Comparison of ENCODE assay signal across 12 mouse cellular contexts in the genomic region with DNA sequence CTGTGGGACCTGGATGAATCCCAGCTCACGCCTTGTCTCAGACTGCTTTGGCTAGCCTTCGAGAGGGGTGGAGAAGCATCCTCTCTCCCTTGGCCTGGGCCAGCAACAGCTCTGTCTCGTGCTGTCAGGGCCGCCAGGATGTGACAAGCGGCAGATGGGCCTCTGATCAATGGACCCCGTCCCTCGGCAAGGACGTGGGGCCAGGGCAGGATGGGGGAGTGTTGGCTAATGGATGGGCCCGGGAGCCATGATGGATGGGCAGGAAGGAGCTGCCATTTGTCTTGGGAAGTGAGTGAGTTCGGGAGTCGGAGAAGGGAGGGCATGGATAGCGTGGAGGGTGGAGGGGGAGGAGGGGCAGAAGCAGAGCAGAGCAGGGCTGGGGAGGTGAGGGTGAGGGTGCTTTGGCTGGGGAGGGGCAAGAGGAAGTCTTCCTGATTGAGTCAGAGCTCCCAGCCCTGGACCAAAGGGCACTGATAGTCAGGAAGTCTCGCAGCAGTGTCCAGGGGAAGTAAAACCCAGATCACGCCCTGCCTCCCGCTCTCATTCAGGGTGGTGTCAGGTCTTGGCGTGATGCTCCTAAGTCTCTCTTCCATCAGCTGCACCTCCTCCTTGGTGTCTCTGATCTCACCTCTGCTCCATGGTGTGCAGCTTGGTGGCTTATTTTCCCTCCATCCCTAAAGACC.
A peak's percentile ranks its signal among the peaks of the same experiment; 100 is the strongest.
DNase-seq lines count a peak whose midpoint lies in the region; ATAC-seq and TF ChIP-seq lines count a peak whose summit lies in the region.
"Had no signal": no experiment of that assay in that cellular context is flagged by ENCODE, and none has a peak within 500 bp of the region (broad histone marks: within the 10 kb centered on the region; RNA-seq: fewer than 3 reads in every experiment).

No protein-coding gene starts in this region.

- H3K36me3 ChIP-seq in kidney, adult 2 months (ENCODE audit: control insufficient read depth, insufficient read depth, low read length), result no peaks in the 10 kb centered on the region
- H3K36me3 ChIP-seq: forebrain, embryonic 10.5 days; limb, embryonic 13.5 days had no signal

- no peaks in the 10 kb centered on the region for H3K27me3 ChIP-seq in kidney, adult 2 months (replicated peaks; ENCODE audit: control insufficient read depth, insufficient read depth, low read length)

- peak; percentile 1 for DNase-seq in kidney, adult 2 months
- DNase-seq in kidney, adult 8-10 months, result no peak
- DNase-seq in embryo, embryonic 10 days (ENCODE audit: low spot score), result peak; percentile 55
- DNase-seq in lung, postnatal 10 days, result peak; percentile 50
- DNase-seq in left cerebral cortex, postnatal 25 days (ENCODE audit: low spot score in 2 of 2), result no peak
- DNase-seq: cerebellum, adult 8-10 months; heart, adult 18-20 months had no signal

- no peak overlapping the region for H3K4me3 ChIP-seq in kidney, adult 2 months (ENCODE audit: insufficient read depth, low read depth, low read length)
- H3K4me3 ChIP-seq: forebrain, embryonic 10.5 days; layer of hippocampus, adult 2 months; limb, embryonic 13.5 days had no signal

- WGBS in kidney, adult 2 months, result 5% methylated on average over 16 of the region's 16 CpGs

- no peak for TF ChIP-seq POLR2A in kidney, adult 2 months (IDR thresholded peaks at IDR 0.05; ENCODE audit: low read depth, low read length)

- no peak for TF ChIP-seq CTCF in kidney, adult 2 months (conservative IDR thresholded peaks at IDR 0.05; ENCODE audit: insufficient read depth, insufficient read length, low read depth, low read length)

- H3K4me1 ChIP-seq in kidney, adult 2 months (ENCODE audit: control insufficient read depth, insufficient read depth, low read length), result no peaks in the 10 kb centered on the region
- H3K4me1 ChIP-seq: limb, embryonic 13.5 days had no signal

- intact Hi-C loops in left cerebral cortex, postnatal 25 days (cut with DNase I), result no loop called here

- peak; percentile 58 for ATAC-seq in granulocyte monocyte progenitor cell, adult 5-6 weeks (replicated peaks; ENCODE audit: poor library complexity, severe bottlenecking)
- no peak for ATAC-seq in megakaryocyte-erythroid progenitor cell, adult 5-6 weeks (replicated peaks; ENCODE audit: low FRiP score, low TSS enrichment, poor library complexity, severe bottlenecking)

- H3K27ac ChIP-seq in kidney, adult 2 months (ENCODE audit: insufficient read depth, low read depth, low read length), result no peak overlapping the region
- H3K27ac ChIP-seq: forebrain, embryonic 10.5 days; layer of hippocampus, adult 2 months; limb, embryonic 13.5 days had no signal

Comparison
In these comparisons a context has a peak if more than half of its experiments do, and no peak if none do; other contexts are left out.
1. DNase-seq: peak in kidney, adult 2 months (single experiment), embryo, embryonic 10 days (single experiment) and lung, postnatal 10 days (single experiment); none in kidney, adult 8-10 months (0 of 2) and left cerebral cortex, postnatal 25 days (0 of 2).